Mouse (Mus musculus): Measurements from ENCODE around the gene Actr5. TPM values are rescaled to one million over a fixed set of nuclear protein-coding genes. Genes with fewer than 3 reads are reported as not detected.

The Actr5 gene
- 7.2 and 7.5 TPM in 2 replicates for polyA plus RNA-seq (2012; rRNA removed)

DNA sequence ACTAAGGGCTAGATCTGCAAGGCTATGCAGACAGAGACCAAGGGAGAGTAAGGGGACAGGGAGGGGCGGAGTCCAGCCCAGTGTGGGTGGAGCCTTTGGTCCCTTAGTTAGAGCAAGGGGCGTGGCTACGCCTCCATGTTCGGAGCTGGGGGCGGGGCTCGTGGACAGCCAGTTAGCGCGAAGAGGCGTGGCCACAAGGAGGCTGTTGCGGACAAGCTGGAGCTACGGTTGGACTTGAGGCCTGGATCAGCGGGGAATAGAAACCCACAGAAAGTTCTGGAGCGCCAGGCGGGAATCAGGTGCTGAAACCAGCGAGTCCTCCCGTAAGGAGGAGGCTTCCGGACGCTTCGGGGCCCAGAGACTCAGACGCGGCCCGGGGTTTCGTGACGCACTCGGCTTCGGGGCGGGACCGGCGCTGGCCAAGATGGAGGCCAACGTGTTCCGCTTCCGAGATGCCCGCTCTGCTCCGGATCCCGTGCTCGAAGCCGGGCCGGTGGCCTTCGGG lies at the start of gene Actr5:
Gene Actr5, plus strand, starts transcription at position 171 of the 505 bp plus-strand sequence.
- TF ChIP-seq POLR2A (IDR thresholded peaks at IDR 0.05; ENCODE audit: borderline replicate concordance, insufficient read depth, low read length), result peak; percentile 58; the same call in 1 of the 2 replicates
- no peak for TF ChIP-seq CTCF (IDR thresholded peaks at IDR 0.05; ENCODE audit: borderline replicate concordance, insufficient read depth, low read depth, low read length)
- H3K27ac ChIP-seq (ENCODE audit: insufficient read depth, low read length), result peak within 1 kb of the TSS; percentile 42; the same call in 1 of the 2 replicates
- peaks cover 4% of the 10 kb centered on the region; the same call in 1 of the 2 replicates for H3K4me1 ChIP-seq (ENCODE audit: control insufficient read depth, insufficient read depth, low read length)
- WGBS, result under 1% methylated on average over 39 of the region's 39 CpGs
- DNase-seq, result peak; percentile 90 to 93
- H3K4me3 ChIP-seq (replicated peaks; ENCODE audit: insufficient read depth, low read depth, low read length), result peak within 1 kb of the TSS; percentile 77
- H3K27me3 ChIP-seq (ENCODE audit: control insufficient read depth, insufficient read depth, low read length), result no peaks in the 10 kb centered on the region

- peaks cover 2% of the 10 kb centered on the region; the same call in 1 of the 2 replicates for H3K27me3 ChIP-seq (ENCODE audit: control insufficient read depth, insufficient read depth, low read length)
- DNase-seq, result no peak
- 13% methylated on average over 4 of the region's 4 CpGs for WGBS
- no peak overlapping the region for H3K4me3 ChIP-seq (replicated peaks; ENCODE audit: insufficient read depth, low read depth, low read length)
- no peak for TF ChIP-seq POLR2A (IDR thresholded peaks at IDR 0.05; ENCODE audit: borderline replicate concordance, insufficient read depth, low read length)
- no peak for TF ChIP-seq CTCF (IDR thresholded peaks at IDR 0.05; ENCODE audit: borderline replicate concordance, insufficient read depth, low read depth, low read length)
- no peaks in the 10 kb centered on the region for H3K4me1 ChIP-seq (ENCODE audit: control insufficient read depth, insufficient read depth, low read length)
- H3K27ac ChIP-seq (ENCODE audit: insufficient read depth, low read length), result no peak overlapping the region
Observed at GRCm38 (mm10) chr2:158579979-158580378, 44.7 kb upstream of the Actr5 start.

- no peak for DNase-seq
- no peak for TF ChIP-seq POLR2A (IDR thresholded peaks at IDR 0.05; ENCODE audit: borderline replicate concordance, insufficient read depth, low read length)
- TF ChIP-seq CTCF (IDR thresholded peaks at IDR 0.05; ENCODE audit: borderline replicate concordance, insufficient read depth, low read depth, low read length), result no peak
- no peak overlapping the region for H3K4me3 ChIP-seq (replicated peaks; ENCODE audit: insufficient read depth, low read depth, low read length)
- no peak overlapping the region for H3K27ac ChIP-seq (ENCODE audit: insufficient read depth, low read length)
- peaks cover 2% of the 10 kb centered on the region; the same call in 1 of the 2 replicates for H3K27me3 ChIP-seq (ENCODE audit: control insufficient read depth, insufficient read depth, low read length)
- H3K4me1 ChIP-seq (ENCODE audit: control insufficient read depth, insufficient read depth, low read length), result no peaks in the 10 kb centered on the region
- WGBS, result 14% methylated on average over 12 of the region's 12 CpGs
Observed at GRCm38 (mm10) chr2:158584621-158585358, 39.9 kb upstream of the Actr5 start.

DNA sequence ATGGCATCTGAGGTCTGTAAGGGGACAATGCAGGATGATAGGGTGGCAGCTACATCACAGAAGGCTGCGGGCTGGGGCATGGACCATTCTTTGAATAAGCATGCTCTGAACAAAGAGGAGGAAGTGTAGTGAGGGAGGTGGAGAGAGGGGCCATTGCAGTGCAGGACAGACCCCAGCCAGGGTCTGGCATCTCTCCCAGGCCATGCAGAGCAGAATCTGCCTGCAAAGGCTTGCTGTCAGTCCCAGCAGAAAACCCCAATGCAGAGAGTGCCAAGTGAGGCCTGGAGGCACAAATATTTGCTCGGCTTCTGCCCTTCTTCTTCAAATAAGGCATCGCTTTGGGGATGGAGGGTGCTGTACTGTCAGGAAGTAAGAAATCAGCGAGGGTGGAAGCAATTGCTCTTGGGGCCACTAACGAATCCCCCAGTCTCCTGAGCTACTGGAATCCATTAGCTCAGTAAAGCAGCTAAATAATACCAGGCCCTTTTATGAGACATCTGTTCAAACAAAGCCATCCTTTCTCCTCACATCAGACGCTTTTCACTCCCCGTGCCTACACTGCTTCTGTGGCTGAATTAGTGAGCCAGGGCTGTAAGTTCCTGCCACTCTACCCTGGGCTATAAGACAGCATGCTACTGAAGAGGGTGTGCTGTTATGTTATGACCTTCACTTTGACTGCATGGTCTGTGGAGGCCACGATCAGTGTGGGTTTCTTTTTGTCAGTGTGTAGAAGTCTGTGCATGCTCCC lies 36.0 kb upstream of the Actr5 start:
- TF ChIP-seq POLR2A (IDR thresholded peaks at IDR 0.05; ENCODE audit: borderline replicate concordance, insufficient read depth, low read length), result no peak
- no peak for TF ChIP-seq CTCF (IDR thresholded peaks at IDR 0.05; ENCODE audit: borderline replicate concordance, insufficient read depth, low read depth, low read length)
- no peak for DNase-seq
- no peak overlapping the region for H3K27ac ChIP-seq (ENCODE audit: insufficient read depth, low read length)
- 13% methylated on average over 8 of the region's 8 CpGs for WGBS
- no peak overlapping the region for H3K4me3 ChIP-seq (replicated peaks; ENCODE audit: insufficient read depth, low read depth, low read length)
- no peaks in the 10 kb centered on the region for H3K4me1 ChIP-seq (ENCODE audit: control insufficient read depth, insufficient read depth, low read length)
- H3K27me3 ChIP-seq (ENCODE audit: control insufficient read depth, insufficient read depth, low read length), result peaks cover 4% of the 10 kb centered on the region; the same call in 1 of the 2 replicates

- no peak for DNase-seq
- WGBS, result 38% methylated on average over 3 of the region's 3 CpGs
- no peak for TF ChIP-seq POLR2A (IDR thresholded peaks at IDR 0.05; ENCODE audit: borderline replicate concordance, insufficient read depth, low read length)
- no peak for TF ChIP-seq CTCF (IDR thresholded peaks at IDR 0.05; ENCODE audit: borderline replicate concordance, insufficient read depth, low read depth, low read length)
- no peaks in the 10 kb centered on the region for H3K4me1 ChIP-seq (ENCODE audit: control insufficient read depth, insufficient read depth, low read length)
- peaks cover 2% of the 10 kb centered on the region; the same call in 1 of the 2 replicates for H3K27me3 ChIP-seq (ENCODE audit: control insufficient read depth, insufficient read depth, low read length)
- H3K4me3 ChIP-seq (replicated peaks; ENCODE audit: insufficient read depth, low read depth, low read length), result no peak overlapping the region
- no peak overlapping the region for H3K27ac ChIP-seq (ENCODE audit: insufficient read depth, low read length)
Observed at GRCm38 (mm10) chr2:158590495-158590894, 34.2 kb upstream of the Actr5 start.

GRCm38 (mm10) chr2:158591286-158591685 lies 33.4 kb upstream of the Actr5 start:
- no peak for DNase-seq
- Histone ChIP-seq H3K4me3 (replicated peaks; ENCODE audit: insufficient read depth, low read depth, low read length) (no peak overlapping the region), H3K27me3 (ENCODE audit: control insufficient read depth, insufficient read depth, low read length) (peaks cover 2% of the 10 kb centered on the region; the same call in 1 of the 2 replicates), H3K27ac (ENCODE audit: insufficient read depth, low read length) (no peak overlapping the region), H3K4me1 (ENCODE audit: control insufficient read depth, insufficient read depth, low read length) (no peaks in the 10 kb centered on the region)
- WGBS, result 13% methylated on average over 5 of the region's 5 CpGs
- TF ChIP-seq CTCF (IDR thresholded peaks at IDR 0.05; ENCODE audit: borderline replicate concordance, insufficient read depth, low read depth, low read length) (no peak), POLR2A (IDR thresholded peaks at IDR 0.05; ENCODE audit: borderline replicate concordance, insufficient read depth, low read length) (no peak)

- H3K4me1 ChIP-seq (ENCODE audit: control insufficient read depth, insufficient read depth, low read length), result no peaks in the 10 kb centered on the region
- no peak overlapping the region for H3K4me3 ChIP-seq (replicated peaks; ENCODE audit: insufficient read depth, low read depth, low read length)
- TF ChIP-seq POLR2A (IDR thresholded peaks at IDR 0.05; ENCODE audit: borderline replicate concordance, insufficient read depth, low read length) (no peak), CTCF (IDR thresholded peaks at IDR 0.05; ENCODE audit: borderline replicate concordance, insufficient read depth, low read depth, low read length) (no peak)
- WGBS, result 71% methylated on average over 4 of the region's 4 CpGs
- H3K27ac ChIP-seq (ENCODE audit: insufficient read depth, low read length), result no peak overlapping the region
- no peak for DNase-seq
- peaks cover 2% of the 10 kb centered on the region; the same call in 1 of the 2 replicates for H3K27me3 ChIP-seq (ENCODE audit: control insufficient read depth, insufficient read depth, low read length)
Observed at GRCm38 (mm10) chr2:158593371-158593770, 31.3 kb upstream of the Actr5 start.

Measured in cerebellum, adult 2 months (tissue).